Mouse (Mus musculus) liver, postnatal 0 days (tissue): ENCODE measurements around the gene Tlk2.

ENCODE experiments used
- CTCF ChIP-seq: sonication (generic); IDR thresholded peaks from 2 replicates; pipeline ENCODE4 v1.5.1; 2016; ENCODE audit warnings: antibody characterized with exemption, low read depth
- EP300 ChIP-seq: IDR thresholded peaks from 2 replicates; pipeline ENCODE4 v1.6.1; 2016; ENCODE audit warnings: antibody characterized with exemption, low read depth, mild to moderate bottlenecking

- TF ChIP-seq CTCF (no peak), EP300 (no peak)
Observed at GRCm38 (mm10) chr11:105315296-105315695, 136.7 kb downstream of the Tlk2 start.
